Mouse (Mus musculus) liver, embryonic 14.5 days (tissue): ENCODE data around the gene Gm49394. TPM values are rescaled to one million over a fixed set of nuclear protein-coding genes. Genes with fewer than 3 reads are reported as not detected.

ENCODE experiments used
- ATAC-seq: fragments of 200-750 bp; cut with Nextera tagmentation; 2 replicates; pipeline ENCODE4 v1.8.0; 2017; ENCODE audit warnings: moderate number of reproducible peaks, mild to moderate bottlenecking, moderate library complexity; ENCODE audit not compliant: insufficient read depth
- DNase-seq, 3 experiments: peaks; one replicate each; pipeline ENCODE4 v3.0.0-alpha.2; 2012 to 2013; ENCODE audit warnings: low read depth in 3 of 3, low spot score in 3 of 3
- H3K27ac ChIP-seq: fragments of 300-500 bp; sonication (generic); 2 replicates; pipeline ENCODE4 v1.5.1; 2014; ENCODE audit warnings: moderate library complexity, mild to moderate bottlenecking, control low read depth, inconsistent platforms
- H3K27me3 ChIP-seq: fragments of 300-500 bp; sonication (generic); 2 replicates; pipeline ENCODE4 v1.6.1; 2014; ENCODE audit warnings: mild to moderate bottlenecking, low read length, moderate library complexity; ENCODE audit not compliant: control insufficient read depth, insufficient read depth
- H3K36me3 ChIP-seq: fragments of 300-500 bp; sonication (generic); replicated peaks from 2 replicates; pipeline ENCODE4 v1.6.1; 2014; ENCODE audit warnings: low read depth; ENCODE audit not compliant: control insufficient read depth, insufficient read depth
- H3K4me1 ChIP-seq, 2 experiments: fragments of 200-500 bp in 1 of 2; fragments of 300-500 bp in 1 of 2; sonication (generic) in 1 of 2; replicated peaks; 2 replicates each; pipeline ENCODE4 v1.6.1; 2012 to 2014; ENCODE audit warnings: antibody characterized with exemption in 1 of 2, inconsistent platforms in 1 of 2, low read length in 1 of 2; ENCODE audit not compliant: control insufficient read depth in 2 of 2, insufficient read depth in 2 of 2
- H3K4me2 ChIP-seq: fragments of 300-500 bp; sonication (generic); 2 replicates; pipeline ENCODE4 v1.6.1; 2014; ENCODE audit warnings: low read depth, mild to moderate bottlenecking, control low read depth, moderate library complexity
- H3K4me3 ChIP-seq, 2 experiments: fragments of 200-500 bp in 1 of 2; fragments of 300-500 bp in 1 of 2; sonication (generic) in 1 of 2; 2 replicates each; pipeline ENCODE4 v1.5.1; 2012 to 2014; ENCODE audit warnings: low read depth in 2 of 2, low read length in 2 of 2, mild to moderate bottlenecking in 2 of 2, control low read depth in 1 of 2, inconsistent platforms in 1 of 2, moderate library complexity in 1 of 2; ENCODE audit not compliant: insufficient read depth in 1 of 2
- H3K9ac ChIP-seq: fragments of 300-500 bp; sonication (generic); replicated peaks from 2 replicates; pipeline ENCODE4 v1.6.1; 2014; ENCODE audit warnings: mild to moderate bottlenecking, control low read depth, moderate library complexity
- H3K9me3 ChIP-seq: fragments of 300-500 bp; sonication (generic); 2 replicates; pipeline ENCODE4 v1.6.1; 2016; ENCODE audit warnings: low read length, mixed read lengths; ENCODE audit not compliant: control insufficient read depth
- CTCF ChIP-seq: IDR thresholded peaks from 2 replicates; pipeline ENCODE4 v1.5.1; 2016; ENCODE audit warnings: antibody characterized with exemption, low read depth, control low read depth
- EP300 ChIP-seq: IDR thresholded peaks from 2 replicates; pipeline ENCODE4 v1.6.1; 2016; ENCODE audit warnings: antibody characterized with exemption, low read depth
- WGBS: fragments of 180-500 bp; shearing (Covaris S2); extraction: QIAGEN DNeasy Blood & Tissue Kit; methylation state at CpG from one replicate; pipeline ENCODE4 v1.1.7; 2014; ENCODE audit not compliant: insufficient replicate concordance; 5-methylcytosine and 5-hydroxymethylcytosine counted together
- polyA plus RNA-seq, 2 experiments: library from polyadenylated mRNA; depleted of rRNA in 1 of 2; stranded (reverse) in 1 of 2; unstranded in 1 of 2; fragments of >200 nt; fragmentation: Nextera tagmentation in 1 of 2; extraction: Ambion mirVana in 1 of 2; gene quantifications; 2 replicates each; pipeline versions ENCODE4 v1.2.1 to v1.2.3; 2012 to 2014

Gm49394 gene
- polyA plus RNA-seq, 2 experiments, result 0.02 TPM; not detected in 1

DNA sequence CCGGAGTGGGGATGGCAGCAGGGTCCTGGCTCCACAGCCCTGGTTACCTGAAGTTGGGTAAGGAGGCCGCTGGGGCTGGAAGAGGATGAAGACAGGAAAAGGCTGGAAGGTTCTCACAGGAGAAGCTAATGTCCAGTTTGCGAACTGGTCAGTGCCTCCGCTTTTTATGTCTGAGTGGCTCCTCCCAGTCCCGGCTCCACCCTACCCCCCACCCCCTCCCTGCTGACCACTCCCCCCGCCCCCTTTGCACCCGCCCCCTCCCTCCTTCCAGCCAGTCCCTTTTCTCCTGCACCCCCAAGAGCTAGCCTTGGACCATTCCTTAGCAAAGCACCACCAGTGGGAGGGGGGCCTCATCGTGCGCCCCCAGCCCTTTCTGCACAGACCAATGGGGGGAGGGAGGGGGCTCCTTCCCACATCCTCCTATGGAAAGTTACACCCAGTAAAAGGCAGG, 12.4 kb downstream of the Gm49394 start:
- Histone ChIP-seq H3K9ac (peak overlapping the region; percentile 35; the same call in 1 of the 2 replicates), H3K4me2 (no peak overlapping the region), H3K36me3 (no peaks in the 10 kb centered on the region), H3K9me3 (no peaks in the 10 kb centered on the region), H3K27ac (no peak overlapping the region), H3K4me3 (peak overlapping the region; percentile 41 to 52), H3K4me1 (no peaks in the 10 kb centered on the region), H3K27me3 (peaks cover 83% of the 10 kb centered on the region)
- no peak for TF ChIP-seq EP300
- TF ChIP-seq CTCF, result no peak
- DNase-seq (no peak), ATAC-seq (peak; percentile 29; the same call in 1 of the 2 replicates)
- WGBS, result 17% methylated on average over 9 of the region's 9 CpGs

DNA sequence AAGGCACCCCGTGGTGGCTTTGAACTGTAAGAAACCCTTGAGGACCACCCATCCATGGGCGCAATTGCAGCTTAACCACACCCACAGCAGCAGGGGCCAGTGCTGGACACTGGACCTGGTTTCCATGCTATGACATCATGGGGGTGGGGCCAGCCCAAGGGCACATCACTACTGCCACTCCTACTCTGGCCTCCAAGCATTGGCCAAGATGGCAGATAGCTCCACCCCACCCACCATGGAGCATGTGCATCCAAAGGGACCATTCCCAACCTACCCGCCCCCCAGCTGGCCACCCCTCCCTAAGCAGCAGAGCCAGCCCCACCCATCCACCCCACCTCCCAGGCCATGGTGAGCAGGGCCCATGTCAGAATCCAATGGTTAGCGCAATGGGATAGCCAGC, 13.7 kb downstream of the Gm49394 start:
- Histone ChIP-seq H3K4me3 (peak overlapping the region; percentile 40 to 41), H3K27me3 (peaks cover 70% of the 10 kb centered on the region), H3K9ac (peak overlapping the region; percentile 27; the same call in 1 of the 2 replicates), H3K4me2 (peak overlapping the region; percentile 13; the same call in 1 of the 2 replicates), H3K9me3 (no peaks in the 10 kb centered on the region), H3K27ac (no peak overlapping the region), H3K36me3 (no peaks in the 10 kb centered on the region), H3K4me1 (no peaks in the 10 kb centered on the region)
- TF ChIP-seq CTCF, result no peak
- WGBS, result 40% methylated on average over 4 of the region's 4 CpGs
- DNase-seq (no peak), ATAC-seq (peak; percentile 21; the same call in 1 of the 2 replicates)

DNA sequence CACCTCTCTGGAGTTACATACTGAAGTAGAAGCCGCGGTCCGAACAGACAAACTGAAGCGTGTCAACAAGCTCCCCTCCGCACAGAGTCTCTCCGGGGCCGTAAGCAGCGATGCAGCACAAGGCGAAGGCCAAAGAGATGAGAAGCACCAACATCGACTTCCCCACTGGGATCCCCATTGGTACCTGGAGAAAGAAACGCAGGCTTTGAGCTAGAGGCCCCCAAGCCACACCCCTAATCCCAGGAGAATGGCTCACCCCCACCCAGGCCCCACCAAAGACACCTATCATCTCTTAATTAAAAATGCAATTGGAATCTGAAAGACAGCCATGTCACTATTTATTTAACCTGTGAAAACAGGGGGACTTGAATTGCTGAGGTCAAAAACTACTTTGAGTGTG, 14.1 kb downstream of the Gm49394 start:
- Histone ChIP-seq H3K27ac (no peak overlapping the region), H3K9ac (no peak overlapping the region; the same call in none of the 2 replicates), H3K9me3 (no peaks in the 10 kb centered on the region), H3K4me2 (peak overlapping the region; percentile 13; the same call in 1 of the 2 replicates), H3K36me3 (no peaks in the 10 kb centered on the region), H3K4me1 (no peaks in the 10 kb centered on the region), H3K4me3 (peak overlapping the region; percentile 40 to 41), H3K27me3 (peaks cover 66% of the 10 kb centered on the region)
- ATAC-seq (no peak), DNase-seq (no peak)
- 24% methylated on average over 11 of the region's 11 CpGs for WGBS
- no peak for TF ChIP-seq EP300
- no peak for TF ChIP-seq CTCF

DNA sequence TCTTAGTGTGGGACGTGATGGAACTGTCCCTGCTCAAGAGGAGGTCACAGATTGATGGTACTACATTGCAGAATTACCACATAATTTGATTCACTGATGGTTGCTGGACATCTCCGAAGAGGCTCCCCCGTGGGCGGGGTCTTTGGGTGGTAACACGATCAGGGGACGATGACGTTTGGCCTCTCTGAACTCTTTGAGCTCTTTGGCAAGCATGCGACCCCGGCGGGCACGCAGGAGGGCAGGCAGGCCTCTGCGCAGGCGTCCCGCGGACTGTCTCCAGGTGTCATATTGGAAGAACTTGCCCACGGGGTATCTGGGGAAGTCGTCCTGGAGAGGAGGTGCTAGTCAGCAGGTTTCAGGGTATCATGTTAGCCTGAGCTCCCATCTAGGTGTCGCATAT, 16.0 kb downstream of the Gm49394 start:
- Histone ChIP-seq H3K27me3 (peaks cover 47% of the 10 kb centered on the region), H3K4me2 (no peak overlapping the region)

DNA sequence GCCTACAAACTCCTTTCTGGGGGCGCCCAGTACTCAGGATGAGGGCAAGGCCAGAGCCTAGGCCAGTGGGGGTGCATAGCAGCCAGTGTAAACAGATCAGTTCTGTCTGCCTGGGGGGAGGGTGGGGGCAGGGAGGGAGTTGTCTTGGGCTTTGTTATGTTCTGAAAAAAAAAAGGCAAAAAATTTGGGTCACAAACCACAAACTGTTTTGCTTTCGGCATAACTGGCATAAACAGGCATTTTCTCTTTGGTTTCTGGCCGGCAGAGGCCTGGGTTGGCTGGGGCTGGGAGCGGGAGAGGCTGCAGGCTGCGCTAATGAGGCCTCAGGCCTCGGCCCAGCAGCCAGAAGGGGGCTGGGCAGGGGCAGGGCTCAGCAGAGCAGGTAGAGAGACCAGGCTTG, 23.1 kb downstream of the Gm49394 start:
- TF ChIP-seq EP300 (no peak), CTCF (no peak)
- Histone ChIP-seq H3K4me1 (no peaks in the 10 kb centered on the region), H3K4me3 (no peak overlapping the region), H3K9ac (no peak overlapping the region), H3K27me3 (no peaks in the 10 kb centered on the region), H3K4me2 (no peak overlapping the region), H3K9me3 (no peaks in the 10 kb centered on the region), H3K36me3 (no peaks in the 10 kb centered on the region), H3K27ac (no peak overlapping the region)
- WGBS, result 48% methylated on average over 6 of the region's 6 CpGs
- DNase-seq, result no peak
- no peak for ATAC-seq

More for the DNA sequence above, 16.0 kb downstream of the Gm49394 start:
- Histone ChIP-seq H3K9me3 (no peaks in the 10 kb centered on the region), H3K9ac (no peak overlapping the region), H3K36me3 (no peaks in the 10 kb centered on the region), H3K27ac (no peak overlapping the region), H3K4me1 (no peaks in the 10 kb centered on the region), H3K4me3 (no peak overlapping the region)
- TF ChIP-seq CTCF (no peak), EP300 (no peak)
- ATAC-seq (no peak), DNase-seq (no peak)
- 32% methylated on average over 18 of the region's 18 CpGs for WGBS
